Mouse (Mus musculus) embryonic facial prominence, embryonic 11.5 days (tissue): ENCODE measurements around the gene Saysd1. TPM values are rescaled to one million over a fixed set of nuclear protein-coding genes. Genes with fewer than 3 reads are reported as not detected.
"Not testable (repeated sequence)": the region's sequence is repeated elsewhere in the genome, so short reads cannot be mapped to it uniquely, and the experiment has no call there.

Experiments used
- ATAC-seq: fragments of 200-750 bp; cut with Nextera tagmentation; replicated peaks from 2 replicates; pipeline ENCODE4 v1.8.0; 2017; ENCODE audit warnings: low read depth; ENCODE audit not compliant: insufficient number of reproducible peaks, low FRiP score, low TSS enrichment
- DNase-seq: peaks from one replicate; pipeline ENCODE4 v3.0.0-alpha.2; 2015; ENCODE audit warnings: low spot score
- H3K27ac ChIP-seq: fragments of 300-500 bp; sonication (generic); replicated peaks from 2 replicates; pipeline ENCODE4 v1.5.1; 2014; ENCODE audit warnings: mild to moderate bottlenecking, low read depth, low read length, control low read depth
- H3K27me3 ChIP-seq: fragments of 300-500 bp; sonication (generic); 2 replicates; pipeline ENCODE4 v1.6.1; 2014; ENCODE audit warnings: mild to moderate bottlenecking, low read length, moderate library complexity, mixed read lengths; ENCODE audit not compliant: control insufficient read depth, insufficient read depth
- H3K36me3 ChIP-seq: fragments of 300-500 bp; sonication (generic); replicated peaks from 2 replicates; pipeline ENCODE4 v1.6.1; 2014; ENCODE audit warnings: low read depth, mild to moderate bottlenecking, low read length, moderate library complexity, mixed read lengths; ENCODE audit not compliant: control insufficient read depth, insufficient read depth
- H3K4me1 ChIP-seq: fragments of 300-500 bp; sonication (generic); 2 replicates; pipeline ENCODE4 v1.6.1; 2014; ENCODE audit warnings: low read length, mixed read lengths; ENCODE audit not compliant: control insufficient read depth, insufficient read depth
- H3K4me2 ChIP-seq: fragments of 300-500 bp; sonication (generic); 2 replicates; pipeline ENCODE4 v1.6.1; 2014; ENCODE audit warnings: low read depth, mild to moderate bottlenecking, control low read depth, low read length, moderate library complexity
- H3K4me3 ChIP-seq: fragments of 300-500 bp; sonication (generic); 2 replicates; pipeline ENCODE4 v1.5.1; 2014; ENCODE audit warnings: low read depth, low read length, control low read depth
- H3K9ac ChIP-seq: fragments of 300-500 bp; sonication (generic); replicated peaks from 2 replicates; pipeline ENCODE4 v1.6.1; 2014; ENCODE audit warnings: mild to moderate bottlenecking, control low read depth, low read length
- H3K9me3 ChIP-seq: fragments of 300-500 bp; sonication (generic); replicated peaks from 2 replicates; pipeline ENCODE4 v1.6.1; 2016; ENCODE audit warnings: mild to moderate bottlenecking, low read length, inconsistent platforms, mixed read lengths; ENCODE audit not compliant: control insufficient read depth
- WGBS: fragments of 180-500 bp; shearing (Covaris S2); extraction: QIAGEN DNeasy Blood & Tissue Kit; methylation state at CpG from one replicate; pipeline ENCODE4 v1.1.7; 2014; 5-methylcytosine and 5-hydroxymethylcytosine counted together
- polyA plus RNA-seq: library from polyadenylated mRNA; unstranded; fragments of >200 nt; fragmentation: Nextera tagmentation; extraction: Ambion mirVana; gene quantifications from 2 replicates; pipeline ENCODE4 v1.2.1, GENCODE M21; 2014

Gene Saysd1
- polyA plus RNA-seq, 1 experiment from 2014 or later = 10.1 TPM

DNA sequence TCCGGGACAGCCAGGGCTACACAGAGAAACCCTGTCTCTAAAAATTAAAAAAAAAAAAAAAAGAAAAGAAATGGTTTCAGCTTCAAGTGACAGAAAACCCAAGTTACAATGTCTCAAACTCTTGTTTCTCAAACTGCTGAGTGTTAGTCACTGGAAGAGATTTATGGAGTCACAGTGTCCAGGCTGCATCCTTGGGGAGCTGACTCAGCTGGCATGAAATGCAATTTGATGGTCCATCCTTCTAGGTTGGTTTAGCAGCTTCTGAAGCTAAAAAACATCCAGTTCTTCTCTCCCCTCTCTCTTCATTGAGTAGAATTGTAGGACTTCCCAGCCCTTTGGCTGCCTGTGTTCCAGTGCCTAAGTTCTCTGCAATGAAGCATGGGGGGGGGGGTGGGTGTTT is 94.3 kb downstream of the Saysd1 start:
- ATAC-seq = no peak
- WGBS = 69% methylated on average over 1 of the region's 1 CpGs
- no peak for DNase-seq
- Histone ChIP-seq H3K4me3 (no peak overlapping the region), H3K4me1 (no peaks in the 10 kb centered on the region), H3K27me3 (no peaks in the 10 kb centered on the region), H3K27ac (no peak overlapping the region), H3K4me2 (no peak overlapping the region), H3K9me3 (no peaks in the 10 kb centered on the region), H3K36me3 (no peaks in the 10 kb centered on the region), H3K9ac (no peak overlapping the region)

DNA sequence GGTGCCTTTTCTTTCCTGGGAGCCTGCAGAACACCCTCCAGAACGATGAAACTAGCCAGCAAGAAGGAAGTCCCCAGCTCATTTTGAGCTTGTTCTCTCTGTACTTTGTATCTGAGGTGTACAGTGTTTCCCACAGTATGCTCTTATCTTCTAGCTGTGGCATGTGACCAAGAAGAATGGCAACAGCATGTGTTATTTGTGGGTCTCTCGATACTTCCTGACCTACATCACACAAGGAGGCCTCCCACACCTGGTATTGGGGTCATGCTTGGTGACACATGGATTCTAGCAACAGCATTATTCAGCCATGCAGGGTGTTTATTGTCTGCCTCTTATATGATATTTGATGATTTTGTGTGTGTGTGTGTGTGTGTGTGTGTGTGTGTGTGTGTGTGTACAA is 96.5 kb downstream of the Saysd1 start:
- no peaks in the 10 kb centered on the region for H3K27me3 ChIP-seq
- ATAC-seq = no peak

DNA sequence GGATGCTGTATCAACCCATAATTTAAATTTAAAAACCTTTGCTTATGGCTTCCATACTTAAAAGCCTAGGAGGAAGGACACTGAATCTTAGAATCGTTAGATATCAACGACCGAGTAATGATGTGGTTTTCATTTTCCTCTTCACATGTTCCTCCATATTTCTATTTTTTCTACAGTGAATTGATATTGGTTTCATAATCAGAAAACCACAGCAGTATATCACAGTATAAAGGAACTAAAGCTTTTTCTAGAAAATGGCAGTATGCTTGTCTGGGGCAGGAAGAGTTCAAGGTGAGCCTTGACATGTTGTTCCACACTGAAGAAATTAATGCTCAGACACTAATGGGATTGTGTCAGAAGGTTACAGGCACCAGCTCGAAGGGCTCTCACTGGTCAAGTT is 97.4 kb downstream of the Saysd1 start:
- DNase-seq (no peak), ATAC-seq (no peak)
- 91% methylated on average over 4 of the region's 4 CpGs for WGBS
- Histone ChIP-seq H3K4me3 (no peak overlapping the region), H3K27me3 (no peaks in the 10 kb centered on the region), H3K4me2 (no peak overlapping the region), H3K9ac (no peak overlapping the region), H3K36me3 (no peaks in the 10 kb centered on the region), H3K9me3 (no peaks in the 10 kb centered on the region), H3K27ac (no peak overlapping the region), H3K4me1 (no peaks in the 10 kb centered on the region)

More for the DNA sequence above, 96.5 kb downstream of the Saysd1 start:
- Histone ChIP-seq H3K4me3 (no peak overlapping the region), H3K9ac (no peak overlapping the region), H3K27ac (no peak overlapping the region), H3K36me3 (no peaks in the 10 kb centered on the region), H3K4me1 (no peaks in the 10 kb centered on the region), H3K4me2 (no peak overlapping the region), H3K9me3 (no peaks in the 10 kb centered on the region)
- WGBS = 91% methylated on average over 2 of the region's 2 CpGs
- DNase-seq = no peak

DNA sequence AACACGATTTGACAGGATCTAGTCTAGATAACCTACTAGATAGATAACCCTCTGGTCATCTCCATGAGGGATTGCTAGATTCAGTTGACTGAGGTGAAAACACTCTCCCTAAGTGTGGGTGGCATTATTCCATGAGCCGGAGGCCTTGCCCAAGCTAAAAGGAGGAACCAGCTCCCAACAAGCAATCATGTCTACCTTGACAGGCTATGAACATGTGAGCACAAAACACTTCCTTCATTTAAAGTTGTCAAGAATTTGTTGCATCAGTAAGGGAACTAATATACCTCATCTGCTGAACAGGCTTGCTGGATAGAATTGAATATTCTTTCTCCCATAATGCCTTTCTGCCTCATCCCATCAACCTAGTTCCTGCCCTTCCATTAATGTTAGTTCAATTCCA is 98.5 kb downstream of the Saysd1 start:
- 95% methylated on average over 2 of the region's 2 CpGs for WGBS
- no peak overlapping the region for H3K4me2 ChIP-seq
- ATAC-seq (no peak), DNase-seq (no peak)
- H3K27me3 ChIP-seq = no peaks in the 10 kb centered on the region
- H3K4me3 ChIP-seq = no peak overlapping the region
- H3K27ac ChIP-seq = no peak overlapping the region
- no peaks in the 10 kb centered on the region for H3K4me1 ChIP-seq
- H3K9me3 ChIP-seq = no peaks in the 10 kb centered on the region
- no peaks in the 10 kb centered on the region for H3K36me3 ChIP-seq
- no peak overlapping the region for H3K9ac ChIP-seq

DNA sequence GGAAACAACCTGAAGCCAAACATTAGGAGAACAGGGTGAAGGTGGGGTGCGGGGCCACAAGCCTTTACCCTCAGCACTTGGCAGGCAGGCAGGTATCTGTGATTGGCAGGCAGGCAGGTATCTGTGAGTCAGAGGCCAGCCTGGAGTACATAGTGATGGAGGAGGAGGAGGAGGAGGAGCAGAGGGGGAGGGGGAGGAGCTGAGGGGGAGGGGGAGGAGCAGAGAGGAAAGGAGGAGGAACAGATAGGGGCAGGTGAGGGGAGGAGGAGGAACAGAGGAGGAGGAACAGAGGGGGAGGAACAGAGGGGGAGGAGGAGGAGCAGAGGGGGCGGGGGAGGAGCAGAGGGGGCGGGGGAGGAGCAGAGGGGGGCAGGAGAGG is 105.6 kb downstream of the Saysd1 start:
- Histone ChIP-seq H3K4me1 (no peaks in the 10 kb centered on the region), H3K4me2 (no peak overlapping the region), H3K9me3 (no peaks in the 10 kb centered on the region), H3K9ac (no peak overlapping the region), H3K27me3 (no peaks in the 10 kb centered on the region), H3K36me3 (no peaks in the 10 kb centered on the region), H3K27ac (no peak overlapping the region), H3K4me3 (no peak overlapping the region)
- DNase-seq = no peak
- ATAC-seq = no peak
- WGBS = 56% methylated on average over 1 of the region's 3 CpGs

DNA sequence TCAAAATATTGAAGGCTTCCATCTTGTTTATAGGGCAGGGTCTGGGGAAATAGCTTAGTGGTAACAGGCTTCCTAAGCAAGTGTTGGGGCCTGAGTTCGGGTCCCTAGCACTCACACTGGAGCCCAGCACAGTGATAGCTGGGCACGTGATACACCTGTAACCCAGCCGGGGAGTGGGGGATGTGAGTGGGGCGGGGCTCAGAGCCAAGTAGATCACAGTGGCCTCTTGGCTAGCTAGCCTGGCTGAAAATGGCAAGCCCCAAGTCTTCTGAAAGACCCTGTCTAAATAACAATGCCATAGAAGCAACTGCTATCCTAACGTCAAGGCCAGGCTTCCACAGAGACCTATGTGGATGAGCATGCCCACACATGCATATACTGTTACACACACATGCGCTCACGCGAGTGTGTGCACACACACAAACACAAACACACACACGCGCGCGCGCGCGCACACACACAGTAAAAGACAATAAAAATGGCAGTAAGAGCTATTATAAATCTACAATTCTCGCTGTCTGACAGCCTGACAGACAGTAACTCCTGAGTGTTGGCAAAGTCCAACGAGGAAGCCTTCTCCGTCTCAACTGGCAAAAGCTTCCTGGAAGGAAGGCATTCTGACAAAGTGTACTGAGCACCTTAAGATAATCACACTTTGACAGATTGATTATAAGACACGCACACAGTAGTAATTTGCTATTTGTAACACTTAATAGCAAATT is 106.2 kb downstream of the Saysd1 start:
- WGBS = 73% methylated on average over 19 of the region's 19 CpGs
- Histone ChIP-seq H3K9me3 (no peaks in the 10 kb centered on the region), H3K9ac (no peak overlapping the region), H3K36me3 (no peaks in the 10 kb centered on the region), H3K4me1 (no peaks in the 10 kb centered on the region), H3K27me3 (no peaks in the 10 kb centered on the region), H3K4me3 (no peak overlapping the region), H3K27ac (no peak overlapping the region), H3K4me2 (no peak overlapping the region)
- no peak for DNase-seq
- no peak for ATAC-seq

DNA sequence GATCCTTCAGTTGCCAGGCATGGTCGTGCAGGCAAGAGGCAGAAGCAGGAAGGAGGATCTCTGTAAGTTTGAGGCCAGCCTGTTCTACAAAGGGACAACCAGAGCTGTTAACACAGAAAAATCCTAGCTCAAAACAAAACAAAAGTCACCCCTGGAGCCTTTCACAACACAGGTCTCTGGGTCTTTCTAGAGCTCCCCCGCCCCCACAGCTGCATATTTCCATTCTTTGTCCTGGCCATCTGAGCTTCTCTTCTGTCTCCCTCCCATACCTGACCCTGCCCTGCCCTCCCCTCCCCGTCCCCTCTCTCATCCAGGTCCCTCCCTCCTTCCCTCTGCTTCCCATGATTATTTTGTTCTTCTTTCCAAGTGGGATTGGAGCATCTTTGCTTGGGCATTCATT is 108.7 kb downstream of the Saysd1 start:
- no peak overlapping the region for H3K4me2 ChIP-seq
- H3K4me3 ChIP-seq = no peak overlapping the region
- DNase-seq = no peak
- no peak overlapping the region for H3K9ac ChIP-seq
- no peak for ATAC-seq
- H3K9me3 ChIP-seq = no peaks in the 10 kb centered on the region
- no peak overlapping the region for H3K27ac ChIP-seq
- WGBS = 28% methylated on average over 3 of the region's 3 CpGs
- no peaks in the 10 kb centered on the region for H3K27me3 ChIP-seq
- no peaks in the 10 kb centered on the region for H3K36me3 ChIP-seq
- H3K4me1 ChIP-seq = no peaks in the 10 kb centered on the region

DNA sequence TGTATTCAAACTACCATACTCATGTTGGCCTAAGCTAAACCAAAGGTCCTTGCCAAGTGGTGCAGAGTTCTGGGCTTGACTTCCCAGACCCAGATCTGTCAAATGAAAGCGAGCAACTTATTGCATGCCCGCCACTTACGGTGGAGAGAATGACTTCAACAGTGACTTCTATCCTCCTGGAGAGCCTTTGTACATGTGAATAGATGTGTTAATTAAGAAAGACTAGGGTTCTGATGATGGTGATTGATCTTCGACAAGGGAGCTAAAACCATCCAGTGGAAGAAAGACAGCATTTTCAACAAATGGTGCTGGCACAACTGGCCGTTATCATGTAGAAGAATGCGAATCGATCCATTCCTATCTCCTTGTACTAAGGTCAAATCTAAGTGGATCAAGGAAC is 110.9 kb downstream of the Saysd1 start:
- not testable (repeated sequence) for H3K4me1 ChIP-seq, H3K36me3 ChIP-seq, H3K27ac ChIP-seq, DNase-seq, H3K9me3 ChIP-seq, ATAC-seq, H3K9ac ChIP-seq, H3K4me3 ChIP-seq, H3K4me2 ChIP-seq, H3K27me3 ChIP-seq
- 92% methylated on average over 7 of the region's 7 CpGs for WGBS
